Mouse (Mus musculus) CH12.LX (cell line): Measurements from ENCODE around the gene Lrrc8c. TPM values are rescaled to one million over a fixed set of nuclear protein-coding genes. Genes with fewer than 3 reads are reported as not detected.

Experiments used
- DNase-seq: peaks from one replicate; pipeline ENCODE4 v3.0.0-alpha.2; 2013; ENCODE audit errors: extremely low read depth
- H3K27ac ChIP-seq: 2 replicates; pipeline ENCODE4 v1.5.1; 2012; ENCODE audit warnings: low read depth, mild to moderate bottlenecking, control low read depth, moderate library complexity; ENCODE audit not compliant: insufficient read depth
- H3K27me3 ChIP-seq: replicated peaks from 2 replicates; pipeline ENCODE3; 2012; ENCODE audit warnings: inconsistent platforms
- H3K36me3 ChIP-seq, 2 experiments: replicated peaks in 1 of 2; 2 replicates each; pipeline versions ENCODE3 to v1.6.1; 2012; ENCODE audit warnings: inconsistent platforms in 1 of 2, low read length in 1 of 2, mild to moderate bottlenecking in 1 of 2, mixed read lengths in 1 of 2, moderate library complexity in 1 of 2; ENCODE audit not compliant: control insufficient read depth in 1 of 2, insufficient read depth in 1 of 2
- H3K4me1 ChIP-seq, 2 experiments: 2 replicates each; pipeline ENCODE4 v1.6.1; 2012; ENCODE audit warnings: inconsistent platforms in 1 of 2, moderate library complexity in 1 of 2; ENCODE audit not compliant: insufficient read depth in 2 of 2, control insufficient read depth in 1 of 2
- H3K4me2 ChIP-seq: 2 replicates; pipeline ENCODE4 v1.6.1; 2012; ENCODE audit warnings: low read depth, mild to moderate bottlenecking, control low read depth; ENCODE audit not compliant: poor library complexity, insufficient read depth, severe bottlenecking
- H3K4me3 ChIP-seq, 3 experiments: fragments of 150-350 bp in 1 of 3; sonication (generic) in 1 of 3; replicated peaks in 1 of 3; 2 replicates each; pipeline versions ENCODE3 to v1.5.1; 2011 to 2012; ENCODE audit warnings: low read depth in 2 of 3, low read length in 2 of 3, mild to moderate bottlenecking in 2 of 3, moderate library complexity in 2 of 3, control low read depth in 1 of 3, improper control_type of control experiment in 1 of 3, inconsistent platforms in 1 of 3, mixed read lengths in 1 of 3; ENCODE audit not compliant: poor library complexity in 1 of 3
- H3K79me2 ChIP-seq: replicated peaks from 2 replicates; pipeline ENCODE4 v1.6.1; 2012; ENCODE audit warnings: mild to moderate bottlenecking, moderate library complexity; ENCODE audit not compliant: control insufficient read depth, poor library complexity, insufficient read depth, severe bottlenecking; ENCODE audit errors: extremely low read depth
- H3K9ac ChIP-seq: 2 replicates; pipeline ENCODE4 v1.6.1; 2012; ENCODE audit warnings: low read depth, mild to moderate bottlenecking, control low read depth, moderate library complexity; ENCODE audit not compliant: insufficient read depth
- H3K9me3 ChIP-seq: replicated peaks from 2 replicates; pipeline ENCODE3; 2012; ENCODE audit warnings: low read length, inconsistent platforms, mixed read lengths
- CHD1 ChIP-seq: IDR thresholded peaks from 2 replicates; pipeline ENCODE4 v1.6.1; 2012; ENCODE audit warnings: low read depth, low read length, improper control_type of control experiment, inconsistent platforms
- CHD2 ChIP-seq: IDR thresholded peaks from 2 replicates; pipeline ENCODE4 v1.6.1; 2011; ENCODE audit warnings: low read length, improper control_type of control experiment
- ELF1 ChIP-seq: IDR thresholded peaks from 2 replicates; pipeline ENCODE4 v1.6.1; 2014; ENCODE audit warnings: low read depth, mild to moderate bottlenecking, inconsistent platforms, low read length, improper control_type of control experiment
- HCFC1 ChIP-seq: IDR thresholded peaks from 2 replicates; pipeline ENCODE4 v1.6.1; 2012; ENCODE audit warnings: low read depth, mild to moderate bottlenecking, inconsistent platforms, low read length, improper control_type of control experiment
- KAT2A ChIP-seq: IDR thresholded peaks from 2 replicates; pipeline ENCODE4 v1.6.1; 2012; ENCODE audit warnings: low read length, improper control_type of control experiment, inconsistent platforms; ENCODE audit not compliant: insufficient replicate concordance
- MAFK ChIP-seq: IDR thresholded peaks from 2 replicates; pipeline ENCODE4 v1.6.1; 2011; ENCODE audit warnings: low read length, improper control_type of control experiment; ENCODE audit not compliant: insufficient replicate concordance
- MAX ChIP-seq: IDR thresholded peaks from 2 replicates; pipeline ENCODE4 v1.6.1; 2011; ENCODE audit warnings: low read length, improper control_type of control experiment
- MEF2A ChIP-seq: IDR thresholded peaks from 2 replicates; pipeline ENCODE4 v1.6.1; 2014; ENCODE audit warnings: low read depth, mild to moderate bottlenecking, inconsistent platforms, low read length, improper control_type of control experiment, borderline replicate concordance
- NRF1 ChIP-seq: IDR thresholded peaks from 2 replicates; pipeline ENCODE4 v1.6.1; 2014; ENCODE audit warnings: low read depth, mild to moderate bottlenecking, inconsistent platforms, low read length, improper control_type of control experiment, moderate library complexity
- PAX5 ChIP-seq: IDR thresholded peaks from 2 replicates; pipeline ENCODE4 v1.6.1; 2012; ENCODE audit warnings: low read length, inconsistent platforms, mixed read lengths
- RAD21 ChIP-seq: IDR thresholded peaks from 2 replicates; pipeline ENCODE4 v1.6.1; 2011; ENCODE audit warnings: low read depth, mild to moderate bottlenecking, low read length, improper control_type of control experiment, moderate library complexity
- RCOR1 ChIP-seq: conservative IDR thresholded peaks from 2 replicates; pipeline ENCODE4 v1.6.1; 2012; ENCODE audit warnings: low read depth, mild to moderate bottlenecking, inconsistent platforms, low read length, improper control_type of control experiment
- SMC3 ChIP-seq: IDR thresholded peaks from 2 replicates; pipeline ENCODE4 v1.6.1; 2011; ENCODE audit warnings: low read depth, low read length, improper control_type of control experiment
- USF2 ChIP-seq: conservative IDR thresholded peaks from 2 replicates; pipeline ENCODE4 v1.6.1; 2011; ENCODE audit warnings: low read depth, low read length, improper control_type of control experiment
- ZKSCAN1 ChIP-seq: IDR thresholded peaks from 2 replicates; pipeline ENCODE4 v1.6.1; 2012; ENCODE audit warnings: low read depth, inconsistent platforms, low read length, improper control_type of control experiment, borderline replicate concordance
- ZMIZ1 ChIP-seq: IDR thresholded peaks from 2 replicates; pipeline ENCODE4 v1.6.1; 2012; ENCODE audit warnings: low read depth, mild to moderate bottlenecking, inconsistent platforms, low read length, improper control_type of control experiment
- ZNF384 ChIP-seq: IDR thresholded peaks from 2 replicates; pipeline ENCODE4 v1.6.1; 2012; ENCODE audit warnings: low read depth, low read length, improper control_type of control experiment, inconsistent platforms
- dilution Hi-C: fragments of 300-500 bp; cut with MboI; formaldehyde crosslinking; loops from 2 replicates; pipeline ENCODE4 v1.14.3; 2020; ENCODE audit warnings: low sequenced_read_pairs; ENCODE audit not compliant: extremely low pct_unique_long_range_greater_than_20kb, extremely low pct_ligation_motif_present
- in situ Hi-C: fragments of 300-500 bp; cut with MboI; formaldehyde crosslinking; loops from 3 replicates; pipeline ENCODE4 v1.14.3; 2019; ENCODE audit warnings: low sequenced_read_pairs, low pct_ligation_motif_present, low pct_unique_long_range_greater_than_20kb, mixed read lengths
- polyA plus RNA-seq: library from polyadenylated mRNA; unstranded; fragments of >175 nt; gene quantifications from 2 replicates; pipeline ENCODE4 v1.2.1, GENCODE M21; 2012; ENCODE audit warnings: low read depth; ENCODE audit not compliant: insufficient read length
- total RNA-seq, 2 experiments: library from RNA; depleted of rRNA; stranded (reverse); fragments of 300-350 nt in 1 of 2; fragments of >200 nt in 1 of 2; gene quantifications; 2 replicates each; pipeline ENCODE4 v1.2.3; 2012 to 2014

Gene Lrrc8c
- total and polyA plus RNA-seq, 3 experiments: 3.3 to 10.3 (median 5.9) TPM

DNA sequence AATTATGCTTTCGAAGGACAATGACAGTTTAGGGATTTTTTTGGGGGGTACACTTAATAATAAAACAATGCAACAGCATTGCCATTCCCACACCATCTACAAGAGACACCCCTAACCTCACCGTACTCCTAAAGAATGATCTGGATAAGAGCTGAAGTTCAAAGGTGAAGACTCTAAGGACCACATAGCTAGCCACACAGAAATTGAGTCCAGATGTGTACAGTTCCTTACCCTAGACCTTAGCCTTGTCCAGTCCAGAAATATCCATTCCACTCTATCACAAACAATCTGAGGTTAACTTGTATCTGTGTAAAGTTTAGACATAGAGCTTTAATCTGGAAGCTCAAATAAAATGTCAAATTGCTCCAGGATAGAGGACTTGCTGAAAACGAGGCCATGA lies 2.9 kb upstream of the Lrrc8c start:
- in situ Hi-C loops (no loop called here), dilution Hi-C loops (no loop called here)
- DNase-seq: no peak
- Histone ChIP-seq H3K4me2 (peak overlapping the region; percentile 59), H3K9ac (no peak overlapping the region), H3K36me3 (no peaks in the 10 kb centered on the region), H3K4me1 (peaks cover 12 to 52% of the 10 kb centered on the region in 2 experiments), H3K27ac (no peak overlapping the region), H3K79me2 (no peaks in the 10 kb centered on the region), H3K27me3 (peaks cover 2% of the 10 kb centered on the region), H3K9me3 (no peaks in the 10 kb centered on the region), H3K4me3 (no peak overlapping the region)
- no peak for TF ChIP-seq NRF1
- TF ChIP-seq RAD21: no peak
- TF ChIP-seq ZNF384: no peak
- TF ChIP-seq USF2: no peak
- TF ChIP-seq MAFK: no peak
- TF ChIP-seq RCOR1: no peak
- no peak for TF ChIP-seq KAT2A
- TF ChIP-seq MEF2A: no peak
- TF ChIP-seq ELF1: no peak
- no peak for TF ChIP-seq SMC3

DNA sequence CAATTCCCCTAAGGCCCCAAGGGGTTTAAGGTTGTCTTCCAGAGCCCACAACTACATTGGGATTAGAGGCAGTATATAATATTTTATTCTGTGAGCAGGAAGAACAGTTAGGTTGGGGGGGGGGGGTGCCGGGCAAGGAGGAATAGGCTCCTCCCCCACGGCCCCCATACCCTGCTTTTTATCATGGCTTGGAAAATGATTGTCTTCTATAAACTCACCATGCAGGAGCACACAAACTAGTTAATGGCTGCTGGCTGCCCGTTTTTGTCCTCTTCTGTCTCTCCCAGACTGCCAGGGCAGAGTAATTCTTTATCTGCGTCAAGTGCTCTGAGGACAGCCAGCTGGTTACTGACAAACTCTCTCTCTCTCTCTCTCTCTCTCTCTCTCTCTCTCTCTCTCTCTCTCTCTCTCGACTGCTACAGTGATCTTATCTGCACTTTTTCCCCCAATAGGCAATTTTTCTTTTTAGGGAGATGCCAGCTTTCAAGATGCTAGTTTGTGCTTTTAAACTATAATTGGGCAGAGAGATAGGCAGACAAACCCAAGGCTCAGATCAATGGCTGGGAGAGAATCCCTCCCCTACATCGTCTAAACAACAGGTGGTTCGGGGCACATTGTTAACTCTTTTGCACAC lies 1.1 kb upstream of the Lrrc8c start:
- dilution Hi-C loops: no loop called here
- no peak overlapping the region for H3K9ac ChIP-seq
- no peak for DNase-seq
- H3K4me2 ChIP-seq: peak overlapping the region; percentile 71
- H3K36me3 ChIP-seq: peaks cover 0 to 9% of the 10 kb centered on the region in 2 experiments
- H3K27ac ChIP-seq: no peak overlapping the region
- peak overlapping the region in 1 of 3 experiments; percentile 85 for H3K4me3 ChIP-seq
- TF ChIP-seq MAFK (no peak), MEF2A (no peak), CHD1 (no peak), MAX (no peak), ZKSCAN1 (no peak), NRF1 (no peak), ZMIZ1 (no peak), CHD2 (no peak), HCFC1 (no peak), PAX5 (no peak)
- H3K4me1 ChIP-seq: peaks cover 12 to 53% of the 10 kb centered on the region in 2 experiments
- H3K79me2 ChIP-seq: no peaks in the 10 kb centered on the region
- H3K9me3 ChIP-seq: no peaks in the 10 kb centered on the region
- peaks cover 2% of the 10 kb centered on the region for H3K27me3 ChIP-seq
- in situ Hi-C loops: no loop called here
